Mouse (Mus musculus): Measurements from ENCODE around the gene Pilra.
"Not testable (repeated sequence)": the region's sequence is repeated elsewhere in the genome, so short reads cannot be mapped to it uniquely, and the experiment has no call there.

Gene Pilra

DNA sequence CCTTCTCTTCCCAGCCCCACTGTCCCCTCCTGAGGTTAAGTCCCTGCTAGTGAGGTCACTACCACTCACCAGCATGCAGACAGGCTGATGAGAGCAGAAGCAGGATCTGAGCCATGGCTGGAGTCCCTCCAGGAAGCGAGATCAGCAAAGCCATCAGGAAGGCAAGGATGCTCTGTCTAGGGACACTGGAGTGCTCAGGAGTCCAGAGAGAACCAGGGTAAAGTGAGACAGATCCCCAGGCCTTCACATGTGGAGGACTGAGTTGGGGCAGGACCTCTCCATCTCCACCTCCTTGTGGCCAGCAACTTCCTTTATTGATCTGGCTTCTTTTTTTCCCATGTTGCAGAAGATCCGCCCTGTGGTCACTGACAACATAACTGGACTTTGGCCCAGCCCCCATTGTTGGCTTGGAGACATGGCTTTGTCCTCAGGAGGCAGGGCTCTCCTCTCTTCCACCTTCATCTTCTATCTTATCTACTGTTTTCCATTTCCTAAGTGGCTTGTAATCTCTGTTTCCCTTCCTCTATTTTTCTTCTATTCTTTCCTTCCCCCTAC is at the start of gene Pilra:
Pilra (minus strand) TSS at position 316 of the 555 bp plus-strand sequence.
- DNase-seq (ENCODE audit: low spot score), result peak; percentile 2

DNA sequence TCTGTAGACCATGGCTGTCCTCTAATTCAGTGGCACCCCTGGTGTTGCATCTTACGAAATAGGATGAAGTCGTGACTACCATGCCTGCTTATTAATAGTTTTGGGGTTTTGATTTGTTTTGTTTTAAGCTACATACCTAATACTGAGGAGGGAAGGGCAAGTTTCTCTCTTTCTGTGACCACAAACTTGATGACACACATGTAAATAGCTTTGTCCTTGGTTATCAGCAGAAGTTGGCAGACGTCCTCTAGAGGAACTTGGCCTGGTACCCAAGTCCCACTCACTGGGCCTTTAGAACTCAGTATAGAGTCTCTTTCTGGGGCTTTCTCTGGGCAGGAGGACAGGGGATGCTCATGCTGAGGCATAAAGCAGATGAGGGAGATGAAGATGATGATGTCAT is 47.3 kb upstream of the Pilra start:
- no peak for DNase-seq (ENCODE audit: low spot score)

DNA sequence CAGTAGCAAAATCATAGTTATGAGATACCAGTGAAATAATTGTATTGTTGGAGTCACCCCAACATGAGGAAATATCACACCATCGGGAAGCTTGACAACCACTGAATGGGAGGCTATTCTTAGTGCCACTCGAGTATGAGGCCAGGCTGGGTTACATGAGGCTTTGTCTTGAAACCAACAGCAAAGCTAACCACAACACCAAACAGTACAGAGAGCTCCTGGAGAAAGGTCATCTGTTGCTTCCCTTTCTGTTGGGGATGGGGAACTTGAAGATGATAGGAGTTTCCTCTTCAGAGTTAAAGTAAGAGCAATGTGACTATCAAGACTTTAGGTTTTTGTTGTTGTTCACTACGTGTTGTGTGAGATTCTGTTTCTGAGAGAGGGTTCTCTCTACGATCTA is 46.8 kb upstream of the Pilra start:
- DNase-seq (ENCODE audit: low spot score), result no peak

DNA sequence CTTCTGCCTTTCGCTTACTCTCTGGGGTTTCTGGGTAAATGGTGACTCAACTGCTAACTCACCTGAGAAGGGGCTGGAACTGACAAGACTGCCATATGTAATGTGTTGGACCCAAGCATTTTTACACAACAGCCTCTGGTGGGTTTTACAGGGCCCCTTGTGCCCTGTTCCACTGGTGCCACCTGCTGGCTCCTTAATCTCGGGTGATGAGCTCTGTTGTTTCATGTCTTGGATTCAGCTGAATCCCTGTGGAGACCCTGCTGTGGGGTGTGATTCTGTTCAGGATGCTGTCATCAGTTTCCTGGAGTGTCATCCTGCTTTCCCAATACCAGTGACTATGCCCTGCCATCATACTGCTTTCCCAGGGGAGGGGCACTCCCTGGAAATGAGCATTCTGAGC is 41.8 kb upstream of the Pilra start:
- DNase-seq (ENCODE audit: low spot score), result no peak

DNA sequence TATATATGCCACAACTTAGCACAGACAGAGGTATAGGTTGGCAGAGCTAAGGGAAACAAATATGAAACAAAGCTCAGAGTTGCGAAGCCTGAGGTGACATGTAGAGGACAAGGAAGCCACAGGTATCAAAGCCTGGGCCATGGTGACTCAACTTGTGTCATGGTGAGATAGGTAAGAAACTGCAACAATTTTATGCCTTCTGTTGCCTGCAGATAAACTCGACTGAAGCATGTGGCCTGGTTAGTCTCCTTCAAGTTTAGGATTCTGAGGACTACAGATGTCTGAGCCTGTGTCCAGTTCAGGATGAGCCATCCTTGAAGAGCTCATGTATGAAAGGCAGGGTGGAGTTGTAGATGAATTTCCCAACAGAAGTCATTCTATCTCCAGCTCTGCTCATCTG is 39.0 kb upstream of the Pilra start:
- DNase-seq (ENCODE audit: low spot score), result no peak

DNA sequence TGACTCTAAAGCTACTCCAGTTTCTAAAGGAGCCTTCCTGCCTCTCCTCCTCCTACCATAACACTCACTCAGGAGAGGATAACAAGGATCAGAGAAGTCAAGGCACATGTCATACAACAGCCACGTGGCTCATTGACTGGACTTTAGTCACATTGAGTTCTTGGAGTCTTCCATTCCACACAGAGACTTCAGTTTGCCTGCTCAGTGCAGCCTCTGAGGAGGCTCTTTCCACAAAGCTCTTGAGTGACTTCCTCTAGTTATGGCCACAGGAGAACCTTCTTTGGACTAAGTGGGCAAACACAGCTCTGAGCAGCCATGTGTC is 36.3 kb upstream of the Pilra start:
- DNase-seq (ENCODE audit: low spot score), result not testable (repeated sequence)

DNA sequence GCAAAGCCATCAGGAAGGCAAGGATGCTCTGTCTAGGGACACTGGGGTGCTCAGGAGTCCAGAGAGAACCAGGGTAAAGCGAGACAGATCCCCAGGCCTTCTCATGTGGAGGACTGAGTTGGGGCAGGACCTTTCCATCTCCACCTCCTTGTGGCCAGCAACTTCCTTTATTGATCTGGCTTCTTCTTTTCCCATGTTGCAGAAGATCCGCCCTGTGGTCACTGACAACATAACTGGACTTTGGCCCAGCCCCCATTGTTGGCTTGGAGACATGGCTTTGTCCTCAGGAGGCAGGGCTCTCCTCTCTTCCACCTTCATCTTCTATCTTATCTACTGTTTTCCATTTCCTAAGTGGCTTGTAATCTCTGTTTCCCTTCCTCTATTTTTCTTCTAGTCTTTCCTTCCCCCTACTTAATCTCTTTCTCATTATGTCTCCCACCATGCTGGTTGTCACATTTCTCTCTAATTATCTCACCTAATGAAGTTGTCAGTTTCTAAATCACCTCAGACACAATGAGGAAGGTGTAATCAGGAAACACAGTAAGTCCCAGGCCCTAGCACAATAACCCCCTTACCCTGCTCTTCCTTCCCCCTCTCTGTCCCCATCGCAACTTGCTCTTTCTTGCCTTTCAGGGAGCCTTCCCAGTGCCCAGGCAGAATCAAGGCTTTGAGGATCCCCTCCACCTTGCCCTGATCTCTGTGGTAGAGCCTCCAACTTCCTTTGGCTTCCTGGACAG is 35.7 kb upstream of the Pilra start, which contains the start of gene Pilrb2:
Pilrb2 (minus strand) TSS at position 172 of the 737 bp plus-strand sequence.
- not testable (repeated sequence) for DNase-seq (ENCODE audit: low spot score)

DNA sequence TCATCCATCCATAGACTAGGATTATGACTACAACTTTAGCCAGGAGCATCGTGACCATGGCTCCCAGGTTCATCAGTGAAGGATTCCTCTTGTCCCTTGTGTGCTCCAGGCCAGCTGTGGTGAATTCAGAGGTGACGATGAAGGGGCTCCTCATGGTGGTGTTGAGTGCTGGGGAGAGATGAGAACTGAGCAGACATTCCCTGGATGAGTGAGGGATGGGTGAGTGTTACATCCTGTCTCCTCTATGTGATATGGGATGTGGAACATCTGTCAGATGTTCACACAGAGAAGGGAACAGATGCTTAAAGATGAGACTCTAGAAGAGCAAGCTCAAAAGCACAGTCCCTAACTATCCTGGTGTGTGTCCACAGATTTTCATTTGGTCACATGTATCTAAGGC is 32.5 kb upstream of the Pilra start:
- DNase-seq (ENCODE audit: low spot score), result not testable (repeated sequence)

DNA sequence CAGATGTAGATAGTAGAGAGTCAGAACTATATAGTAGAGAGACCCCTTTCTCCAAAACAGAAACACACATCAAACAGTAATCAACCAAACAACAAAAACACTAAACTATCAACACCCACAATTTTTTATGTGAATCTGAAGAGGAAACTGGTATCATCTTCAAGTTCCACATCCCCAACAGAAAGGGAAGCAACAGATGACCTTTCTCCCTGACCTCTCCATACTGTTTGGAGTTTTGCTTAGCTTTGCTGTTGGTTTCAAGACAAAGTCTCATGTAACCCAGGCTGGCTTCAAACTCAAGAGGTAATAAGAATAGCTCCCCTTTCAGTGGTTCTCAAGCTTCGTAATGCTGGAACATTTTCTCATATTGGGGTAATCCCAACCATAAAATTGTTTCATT is 27.9 kb upstream of the Pilra start:
- DNase-seq (ENCODE audit: low spot score), result not testable (repeated sequence)

DNA sequence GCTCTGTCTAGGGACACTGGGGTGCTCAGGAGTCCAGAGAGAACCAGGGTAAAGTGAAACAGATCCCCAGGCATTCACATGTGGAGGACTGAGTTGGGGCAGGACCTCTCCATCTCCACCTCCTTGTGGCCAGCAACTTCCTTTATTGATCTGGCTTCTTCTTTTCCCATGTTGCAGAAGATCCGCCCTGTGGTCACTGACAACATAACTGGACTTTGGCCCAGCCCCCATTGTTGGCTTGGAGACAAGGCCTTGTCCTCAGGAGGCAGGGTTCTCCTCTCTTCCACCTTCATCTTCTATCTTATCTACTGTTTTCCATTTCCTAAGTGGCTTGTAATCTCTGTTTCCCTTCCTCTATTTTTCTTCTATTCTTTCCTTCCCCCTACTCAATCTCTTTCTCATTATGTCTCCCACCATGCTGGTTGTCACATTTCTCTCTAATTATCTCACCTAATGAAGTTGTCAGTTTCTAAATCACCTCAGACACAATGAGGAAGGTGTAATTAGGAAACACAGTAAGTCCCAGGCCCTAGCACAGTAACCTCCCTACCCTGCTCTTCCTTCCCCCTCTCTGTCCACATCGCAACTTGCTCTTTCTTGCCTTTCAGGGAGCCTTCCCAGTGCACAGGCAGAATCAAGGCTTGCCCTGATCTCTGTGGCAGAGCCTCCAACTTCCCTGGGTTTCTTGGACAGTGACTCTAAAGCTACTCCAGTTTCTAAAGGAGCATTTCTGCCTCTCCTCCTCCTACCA is 22.1 kb upstream of the Pilra start, which contains the start of gene Pilrb1:
Pilrb1 (minus strand) TSS at position 147 of the 751 bp plus-strand sequence.
- DNase-seq (ENCODE audit: low spot score), result not testable (repeated sequence)

DNA sequence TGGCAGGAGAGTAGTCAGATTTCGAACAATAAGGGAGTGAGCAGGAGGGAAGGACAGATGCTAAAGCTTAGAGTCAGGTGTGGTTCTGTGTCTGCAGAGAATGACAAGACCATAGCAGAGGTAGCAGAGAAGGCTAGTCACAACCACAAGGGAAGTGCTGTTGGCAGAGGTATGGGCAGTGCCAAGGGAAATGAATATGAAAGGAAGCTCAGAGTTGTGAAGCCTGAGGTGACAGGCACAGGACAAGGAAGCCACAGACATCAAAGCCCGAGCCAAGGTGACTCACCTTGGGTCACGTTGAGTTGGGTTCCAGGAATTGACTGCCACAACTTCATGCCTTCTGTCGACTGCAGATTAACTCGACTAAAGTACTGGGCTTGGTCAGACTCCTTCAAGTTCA is 20.8 kb upstream of the Pilra start:
- not testable (repeated sequence) for DNase-seq (ENCODE audit: low spot score)

DNA sequence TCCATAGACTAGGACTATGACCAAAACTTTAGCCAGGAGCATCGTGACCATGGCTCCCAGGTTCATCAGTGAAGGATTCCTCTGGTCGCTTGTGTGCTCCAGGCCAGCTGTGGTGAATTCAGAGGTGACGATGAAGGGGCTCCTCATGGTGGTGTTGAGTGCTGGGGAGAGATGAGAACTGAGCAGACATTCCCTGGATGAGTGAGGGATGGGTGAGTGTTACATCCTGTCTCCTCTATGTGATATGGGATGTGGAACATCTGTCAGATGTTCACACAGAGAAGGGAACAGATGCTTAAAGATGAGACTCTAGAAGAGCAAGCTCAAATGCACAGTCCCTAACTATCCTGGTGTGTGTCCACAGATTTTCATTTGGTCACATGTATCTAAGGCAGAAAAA is 18.8 kb upstream of the Pilra start:
- DNase-seq (ENCODE audit: low spot score), result not testable (repeated sequence)

DNA sequence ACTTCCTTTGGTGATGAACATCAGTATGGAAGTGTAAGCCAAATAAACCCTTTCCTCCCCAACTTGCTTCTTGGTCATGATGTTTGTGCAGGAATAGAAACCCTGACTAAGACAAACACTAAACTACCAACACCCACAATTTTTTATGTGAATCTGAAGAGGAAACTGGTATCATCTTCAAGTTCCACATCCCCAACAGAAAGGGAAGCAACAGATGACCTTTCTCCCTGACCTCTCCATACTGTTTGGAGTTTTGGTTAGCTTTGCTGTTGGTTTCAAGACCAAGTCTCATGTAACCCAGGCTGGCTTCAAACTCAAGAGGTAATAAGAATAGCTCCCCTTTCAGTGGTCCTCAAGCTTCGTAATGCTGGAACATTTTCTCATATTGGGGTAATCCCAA is 14.2 kb upstream of the Pilra start:
- not testable (repeated sequence) for DNase-seq (ENCODE audit: low spot score)

DNA sequence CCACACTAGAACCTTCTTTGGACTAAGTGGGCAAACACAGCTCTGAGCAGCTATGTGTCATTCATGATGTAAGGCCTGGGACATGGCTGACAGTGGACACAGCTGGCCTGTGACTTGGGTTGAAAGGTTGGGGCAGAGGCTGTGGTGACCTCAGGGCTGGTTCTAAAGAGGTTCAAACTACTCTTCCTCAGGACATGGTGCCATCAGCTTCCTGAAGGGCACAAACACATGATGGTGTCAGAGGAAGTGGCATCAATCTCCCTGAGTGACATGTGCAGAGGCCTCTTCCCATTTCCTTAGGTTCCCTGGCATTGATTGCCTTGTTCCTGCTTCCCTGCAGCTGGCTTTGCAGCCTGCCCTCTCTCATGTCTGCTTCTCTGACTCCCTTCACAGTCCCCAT is 1.0 kb upstream of the Pilra start:
- DNase-seq (ENCODE audit: low spot score), result not testable (repeated sequence)

DNA sequence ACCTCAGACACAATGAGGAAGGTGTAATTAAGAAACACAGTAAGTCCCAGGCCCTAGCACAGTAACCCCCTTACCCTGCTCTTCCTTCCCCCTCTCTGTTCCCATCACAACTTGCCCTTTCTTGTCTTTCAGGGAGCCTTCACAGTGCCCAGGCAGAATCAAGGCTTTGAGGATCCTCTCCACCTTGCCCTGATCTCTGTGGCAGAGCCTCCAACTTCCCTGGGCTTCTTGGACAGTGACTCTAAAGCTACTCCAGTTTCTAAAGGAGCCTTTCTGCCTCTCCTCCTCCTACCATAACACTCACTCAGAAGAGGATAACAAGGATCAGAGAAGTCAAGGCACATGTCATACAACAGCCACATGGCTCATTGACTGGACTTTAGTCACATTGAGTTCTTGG is 530 bp upstream of the Pilra start:
- no peak for DNase-seq (ENCODE audit: low spot score)

DNA sequence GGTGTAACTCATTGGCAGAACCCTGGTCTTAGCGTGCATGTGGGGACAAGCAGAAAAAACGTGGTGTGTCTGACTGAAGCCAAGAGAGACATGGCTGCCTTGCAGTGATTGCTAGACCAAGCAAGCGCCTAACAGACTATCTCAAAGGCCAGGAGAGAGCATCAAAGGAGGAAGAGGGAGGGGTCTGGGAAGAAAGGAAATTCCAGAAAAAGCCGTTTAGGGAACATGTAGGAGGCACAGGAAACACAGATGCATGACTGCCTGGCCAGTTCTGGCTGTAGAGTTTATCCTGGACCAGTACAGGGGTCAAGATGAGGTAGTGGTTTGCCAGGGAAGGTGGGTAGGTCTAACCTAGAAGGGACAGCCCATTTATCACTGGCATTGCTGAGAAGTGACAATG is 2.6 kb downstream of the Pilra start:
- peak; percentile 2 for DNase-seq (ENCODE audit: low spot score)

DNA sequence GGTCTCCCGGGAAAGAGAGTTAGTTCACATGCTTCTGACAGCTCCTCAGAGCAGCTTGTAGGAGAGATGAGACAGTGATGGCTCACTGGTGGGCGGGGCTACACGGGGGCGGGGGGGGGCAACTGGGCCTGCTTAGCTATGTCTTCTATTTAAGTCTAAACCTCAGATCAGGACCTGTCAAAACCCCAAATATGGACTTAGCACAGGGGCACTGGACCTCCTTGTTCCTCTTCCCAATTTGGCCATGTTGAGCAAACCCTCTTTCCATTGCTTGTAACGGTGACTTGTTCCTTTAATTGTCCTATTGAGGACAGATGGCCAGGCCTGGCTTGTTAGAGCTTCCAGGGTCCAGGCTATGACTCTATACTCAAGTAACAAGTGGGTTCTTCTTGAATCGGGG is 4.6 kb downstream of the Pilra start:
- peak; percentile 2 for DNase-seq (ENCODE audit: low spot score)

DNA sequence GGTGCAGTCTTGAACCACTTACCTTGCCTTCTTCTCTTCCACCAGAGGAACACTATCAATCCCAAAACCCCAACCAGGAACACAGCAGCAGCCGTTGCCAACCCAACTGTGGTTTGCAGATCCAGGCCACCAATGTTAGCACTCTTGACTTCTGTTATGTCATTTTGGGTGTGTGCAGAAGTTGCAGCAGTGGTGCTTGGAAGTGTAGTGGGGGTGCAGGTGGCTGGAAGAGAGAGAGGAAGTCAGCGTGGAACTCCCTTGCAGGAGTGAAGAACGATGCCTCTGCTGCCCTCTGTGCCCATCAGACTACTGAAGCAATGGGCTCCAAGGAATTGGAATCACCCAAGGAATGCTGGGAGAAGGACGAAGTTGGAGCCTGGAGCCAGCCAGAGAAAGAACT is 5.0 kb downstream of the Pilra start:
- peak; percentile 1 for DNase-seq (ENCODE audit: low spot score)

DNA sequence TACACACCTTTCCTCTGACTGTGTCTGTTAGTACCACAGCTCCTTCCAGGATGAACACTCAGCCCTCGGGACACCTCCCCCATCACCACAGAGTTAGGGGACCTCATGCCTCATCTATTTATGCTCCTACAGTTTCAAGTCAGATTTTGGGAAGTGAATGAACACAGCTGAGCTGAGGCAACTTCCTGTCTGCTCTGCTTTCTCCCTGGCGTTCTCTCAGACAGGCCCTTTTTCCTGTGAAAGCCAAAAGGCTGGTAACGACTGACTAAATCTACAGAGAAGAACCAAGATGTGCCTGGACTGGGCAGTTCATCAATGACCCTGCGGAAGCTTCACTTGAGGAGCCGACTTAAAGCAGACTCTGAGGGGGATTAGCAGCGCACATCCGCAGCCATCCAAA is 5.8 kb downstream of the Pilra start:
- peak; percentile 1 for DNase-seq (ENCODE audit: low spot score)

DNA sequence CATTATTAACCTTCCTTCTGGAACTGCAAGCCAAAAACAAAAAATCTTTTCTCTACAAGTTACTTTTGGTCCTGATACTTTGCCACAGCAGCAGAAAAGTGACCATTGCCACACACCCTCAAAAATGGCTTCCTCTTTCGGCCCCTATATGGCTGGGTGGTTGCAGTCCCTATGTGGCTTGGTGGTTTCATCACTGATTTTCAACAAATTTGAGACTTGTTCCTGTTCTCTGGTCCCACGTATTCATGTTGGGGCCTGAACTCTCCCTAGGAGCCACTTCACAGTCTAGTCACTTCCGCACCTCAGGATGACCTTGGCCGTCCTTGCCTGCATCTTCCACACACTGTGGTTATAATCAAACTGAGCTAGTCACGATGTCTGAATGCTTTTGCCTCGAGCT is 7.4 kb downstream of the Pilra start:
- peak; percentile 1 for DNase-seq (ENCODE audit: low spot score)

DNA sequence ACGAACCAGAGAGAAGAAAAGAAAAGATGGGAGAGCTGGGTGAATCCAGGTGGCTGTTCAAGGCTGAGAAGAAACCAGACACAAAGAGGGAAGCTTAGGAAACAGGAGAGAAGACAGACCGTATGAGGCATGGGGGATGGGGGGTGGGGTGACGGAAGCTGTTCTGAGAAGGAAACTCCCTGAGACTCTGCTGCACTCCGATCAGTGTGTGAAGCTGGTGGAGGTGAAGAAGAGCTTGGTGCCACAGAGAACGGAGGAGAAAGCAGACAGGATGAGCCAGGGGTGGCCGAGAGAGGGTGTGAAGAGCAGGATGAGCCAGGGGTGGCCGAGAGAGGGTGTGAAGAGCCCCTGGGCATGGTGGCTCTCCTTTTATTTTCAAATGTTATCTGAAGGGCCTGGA is 9.7 kb downstream of the Pilra start:
- DNase-seq (ENCODE audit: low spot score), result peak; percentile 2

DNA sequence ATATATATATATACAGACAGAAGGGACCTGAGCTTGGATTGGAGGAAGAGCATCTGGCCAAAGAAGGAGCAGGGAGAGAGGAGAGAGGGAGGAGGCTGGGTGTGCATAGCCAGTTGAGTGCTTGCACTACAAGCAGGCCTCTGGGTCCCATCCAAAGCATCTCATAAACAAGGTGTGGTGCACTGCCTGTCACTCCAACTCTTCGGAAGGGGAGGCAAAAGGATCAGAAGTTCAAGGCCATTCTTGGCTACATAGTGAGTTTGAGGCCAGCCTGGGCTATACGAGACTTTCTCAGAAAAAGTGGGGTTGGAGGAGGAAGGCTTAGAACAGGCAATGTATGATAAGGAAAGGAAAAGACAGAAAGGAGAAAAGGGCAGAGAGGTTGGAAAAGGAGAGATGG is 10.1 kb downstream of the Pilra start:
- DNase-seq (ENCODE audit: low spot score), result peak; percentile 3

DNA sequence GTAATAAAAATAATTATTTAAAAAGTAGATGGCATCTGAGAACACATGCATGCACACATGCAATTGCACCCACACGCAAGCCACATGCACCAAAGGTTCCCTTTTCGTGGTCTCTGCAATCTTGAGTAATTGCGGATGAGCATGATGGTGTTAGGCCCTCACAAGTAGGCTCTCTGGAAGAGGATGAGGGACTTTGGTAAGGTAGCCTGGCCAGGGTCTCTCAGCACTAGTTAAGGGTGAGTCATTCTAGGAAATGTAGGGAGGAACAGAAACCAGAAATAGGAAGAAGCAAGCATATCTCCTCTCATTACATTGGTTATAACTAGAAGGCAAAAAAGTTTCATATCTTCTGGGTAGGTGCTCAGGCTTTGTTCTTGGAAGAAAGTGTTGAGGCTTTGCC is 11.1 kb downstream of the Pilra start:
- no peak for DNase-seq (ENCODE audit: low spot score)
